Mouse (Mus musculus): ENCODE measurements around the gene Ptges3l.

- TF ChIP-seq POLR2A (IDR thresholded peaks at IDR 0.05; ENCODE audit: low read depth, low read length) (no peak), CTCF (conservative IDR thresholded peaks at IDR 0.05; ENCODE audit: insufficient read depth, insufficient read length, low read depth, low read length) (no peak)
Measured at GRCm38 (mm10) chr11:101465101-101465868, 40.2 kb upstream of the Ptges3l start.
